Mouse (Mus musculus) left cerebral cortex, postnatal 14 days (tissue): ENCODE data around the gene Gse1. TPM values are rescaled to one million over a fixed set of nuclear protein-coding genes. Genes with fewer than 3 reads are reported as not detected.

Experiments used
- DNase-seq, 2 experiments: peaks; one replicate each; pipeline ENCODE4 v3.0.0; 2021 to 2022; ENCODE audit warnings: low spot score in 2 of 2, mixed read lengths in 1 of 2
- intact Hi-C: fragments of 180-260 bp; cut with DNase I; formaldehyde crosslinking; loops from one replicate; pipeline ENCODE4 v1.15.1; 2025
- total RNA-seq, 2 experiments: library from RNA; stranded (reverse); gene quantifications; 2 replicates each; pipeline ENCODE4 v1.2.3; 2021

The Gse1 gene
- total RNA-seq, 2 experiments from 2014 or later, result 49.0 to 57.3 TPM

DNA sequence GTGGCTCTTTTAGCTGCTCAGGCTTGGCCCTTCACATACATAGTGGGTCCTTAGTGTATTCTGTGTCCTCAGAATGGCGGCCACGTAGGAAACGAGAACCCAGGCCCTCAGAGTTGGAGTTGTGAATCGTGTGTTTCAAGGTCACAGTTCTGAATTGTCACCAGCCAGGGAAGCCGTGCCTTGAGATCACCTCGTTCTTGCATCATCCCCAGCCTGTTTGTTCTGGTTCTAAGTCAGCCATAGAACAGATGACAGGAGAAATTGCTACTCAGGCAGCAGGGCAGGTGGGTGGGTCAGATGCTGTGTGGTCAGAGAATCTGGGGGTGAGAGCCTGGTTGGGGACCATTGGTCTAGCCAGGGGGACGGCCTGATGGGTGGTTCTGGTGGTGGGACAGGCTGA, 60.9 kb downstream of the Gse1 start:
- intact Hi-C loops, result loop anchor here (5.0 kb wide), 2 partner anchors 248 to 308 kb away; no protein-coding TSS in a partner anchor
- DNase-seq, result no peak

DNA sequence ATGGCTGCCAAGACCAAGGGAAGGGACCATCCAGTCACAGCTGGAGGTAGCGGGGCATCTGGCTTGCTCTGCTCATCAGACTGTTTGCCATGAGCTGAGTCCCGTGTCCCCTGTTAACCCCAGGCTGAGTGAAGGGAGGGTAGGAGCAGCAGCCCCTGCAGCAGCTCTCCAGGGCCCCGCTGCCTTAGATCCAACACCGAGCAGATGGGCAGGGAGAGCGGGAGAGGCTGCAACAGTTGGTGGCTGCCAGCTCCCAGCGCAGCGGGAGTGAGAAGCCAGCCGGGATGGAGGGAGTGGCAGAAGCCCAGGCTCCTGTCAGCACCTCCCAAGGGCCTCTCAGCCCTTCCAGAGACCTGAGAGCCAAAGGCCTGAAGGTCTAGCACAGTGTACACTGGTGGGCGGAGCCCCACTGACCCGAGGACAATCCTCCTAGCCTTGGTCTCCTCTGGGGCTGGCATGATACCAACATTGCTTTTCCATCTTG, 61.5 kb downstream of the Gse1 start:
- intact Hi-C loops, result loop anchor here (5.0 kb wide), 3 partner anchors 198 to 308 kb away; no protein-coding TSS in a partner anchor

DNA sequence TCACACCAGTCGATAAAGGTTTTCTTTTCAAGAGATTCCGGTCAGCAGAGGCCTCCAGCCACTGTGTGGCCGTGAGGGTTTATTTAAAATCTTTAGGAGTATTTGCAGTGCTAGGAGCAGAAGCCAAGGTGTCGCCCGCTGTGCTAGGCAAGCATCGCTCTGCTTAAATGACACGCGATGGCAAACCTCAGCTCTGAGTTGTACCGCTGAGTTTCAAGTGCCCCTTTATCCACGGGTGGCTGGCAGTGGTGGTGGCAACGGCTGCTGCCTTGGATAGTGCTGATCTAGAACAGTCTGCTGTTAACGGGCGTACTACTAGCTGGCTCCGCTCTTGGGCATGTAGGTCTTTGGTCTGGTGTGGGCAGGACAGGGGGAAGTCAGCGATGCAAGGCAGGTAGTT, 62.4 kb downstream of the Gse1 start:
- intact Hi-C loops, result loop anchor here (5.0 kb wide), 1 partner anchor 197 kb away; no protein-coding TSS in a partner anchor
- no peak for DNase-seq

More for the DNA sequence above, 61.5 kb downstream of the Gse1 start:
- peak; percentile 68 to 80 for DNase-seq

DNA sequence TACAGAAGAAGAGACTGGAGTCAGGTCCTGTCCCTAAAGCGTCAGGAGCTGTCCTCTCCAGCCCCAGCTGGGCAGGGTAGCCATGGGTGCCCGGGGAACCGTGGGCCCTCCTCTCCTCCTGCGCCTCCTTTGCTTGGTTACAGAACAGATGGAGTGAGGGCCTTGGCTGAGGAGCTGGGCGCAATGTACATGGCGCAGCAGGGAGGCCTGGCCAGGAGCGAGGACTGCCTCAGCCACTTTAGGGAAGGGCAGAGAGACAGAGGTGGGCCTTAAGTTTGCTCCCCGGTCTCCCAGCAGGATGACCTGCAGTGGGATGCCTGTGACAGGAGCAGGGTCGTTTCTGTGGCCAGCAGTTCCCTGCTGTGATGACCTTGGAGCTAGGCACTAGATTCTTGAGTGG, 63.4 kb downstream of the Gse1 start:
- no peak for DNase-seq
- intact Hi-C loops, result loop anchor here (5.0 kb wide), 1 partner anchor 196 kb away; no protein-coding TSS in a partner anchor

DNA sequence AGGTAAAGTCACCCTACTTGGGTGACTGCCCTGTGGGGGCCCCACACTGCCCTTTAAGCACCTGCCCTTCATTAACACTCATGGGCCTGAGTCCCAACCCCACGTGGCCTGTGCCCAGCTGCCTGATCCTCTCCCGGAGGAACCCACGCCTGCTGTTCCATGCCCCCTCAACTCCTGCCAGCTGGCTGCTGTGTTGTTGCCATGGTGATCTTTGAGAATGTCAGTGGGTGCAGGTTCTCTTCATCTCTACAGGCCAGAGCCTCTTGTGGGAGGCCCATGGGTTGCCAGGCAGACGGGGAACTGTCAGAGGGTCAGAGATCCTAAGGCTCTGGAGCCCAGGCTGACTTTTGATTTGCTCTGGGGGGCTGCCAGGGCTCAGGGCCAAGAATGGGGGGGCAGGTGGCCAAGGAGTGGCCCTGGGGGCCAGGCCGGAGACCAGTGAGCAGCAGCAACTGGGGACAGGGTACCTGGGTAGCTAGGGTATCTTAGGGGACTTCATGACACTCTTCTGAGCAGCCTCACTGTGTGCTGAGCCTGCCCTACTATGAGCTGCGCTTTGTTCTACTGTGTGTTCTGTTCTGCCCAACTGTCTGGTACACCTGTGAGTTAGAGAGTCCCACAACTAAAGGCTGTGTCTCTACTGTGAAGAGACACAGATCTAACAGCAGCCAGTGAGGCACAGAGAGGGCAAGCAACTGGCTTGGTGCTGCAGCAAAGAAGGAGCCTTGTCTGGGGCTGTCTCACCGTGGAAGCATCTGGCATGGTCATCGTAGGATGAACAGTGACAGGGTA, 64.3 kb downstream of the Gse1 start:
- intact Hi-C loops, result loop anchor here (5.0 kb wide), 1 partner anchor 195 kb away; no protein-coding TSS in a partner anchor
- DNase-seq, result peak; percentile 71 to 93

DNA sequence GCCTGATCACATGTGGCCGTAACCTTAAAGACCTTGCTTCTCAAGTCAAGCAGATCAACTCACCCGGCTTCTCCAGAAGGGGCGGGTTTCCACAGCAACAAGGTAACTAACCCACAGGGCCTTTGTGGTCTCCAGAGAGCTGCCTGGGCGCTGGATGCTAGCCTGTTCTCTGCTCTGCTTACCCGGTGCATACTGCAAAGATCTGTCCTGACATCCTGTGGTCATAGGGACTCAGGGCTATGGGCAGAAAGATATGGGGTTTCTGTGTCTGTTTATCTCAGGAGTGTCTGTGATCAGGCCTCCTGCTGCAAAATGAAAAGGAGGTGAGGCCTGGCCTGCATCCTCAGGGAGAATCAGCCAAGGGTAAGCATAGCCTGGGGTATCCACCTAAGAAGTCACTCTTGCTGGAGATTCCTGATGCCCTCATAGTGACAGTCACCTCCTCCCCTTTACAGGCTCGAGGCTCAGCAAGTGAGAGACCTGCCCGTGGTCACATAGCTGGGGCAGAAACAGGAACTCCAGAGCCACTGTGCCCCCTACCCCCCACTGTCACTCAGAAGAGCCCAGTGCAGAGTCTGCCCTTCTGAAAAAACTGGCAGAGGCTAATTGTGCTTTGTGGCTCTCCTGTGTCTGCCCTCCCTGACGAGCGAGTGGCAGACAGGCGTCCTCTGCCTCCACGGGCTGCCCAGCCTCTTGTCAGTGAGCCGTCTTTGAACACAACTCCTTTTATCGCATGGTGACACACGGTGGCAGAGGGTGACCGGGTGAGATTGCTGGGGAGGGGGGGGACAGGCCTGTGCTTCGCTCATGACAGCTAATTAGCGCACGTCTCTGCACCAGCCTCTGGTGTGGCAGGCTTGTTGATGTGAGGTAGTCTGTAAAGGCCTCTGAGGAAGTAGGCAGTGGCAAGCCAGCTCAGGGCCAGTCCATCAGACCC, 65.4 kb downstream of the Gse1 start:
- DNase-seq, result no peak
- intact Hi-C loops, result loop anchor here (5.0 kb wide), 1 partner anchor 194 kb away; no protein-coding TSS in a partner anchor

DNA sequence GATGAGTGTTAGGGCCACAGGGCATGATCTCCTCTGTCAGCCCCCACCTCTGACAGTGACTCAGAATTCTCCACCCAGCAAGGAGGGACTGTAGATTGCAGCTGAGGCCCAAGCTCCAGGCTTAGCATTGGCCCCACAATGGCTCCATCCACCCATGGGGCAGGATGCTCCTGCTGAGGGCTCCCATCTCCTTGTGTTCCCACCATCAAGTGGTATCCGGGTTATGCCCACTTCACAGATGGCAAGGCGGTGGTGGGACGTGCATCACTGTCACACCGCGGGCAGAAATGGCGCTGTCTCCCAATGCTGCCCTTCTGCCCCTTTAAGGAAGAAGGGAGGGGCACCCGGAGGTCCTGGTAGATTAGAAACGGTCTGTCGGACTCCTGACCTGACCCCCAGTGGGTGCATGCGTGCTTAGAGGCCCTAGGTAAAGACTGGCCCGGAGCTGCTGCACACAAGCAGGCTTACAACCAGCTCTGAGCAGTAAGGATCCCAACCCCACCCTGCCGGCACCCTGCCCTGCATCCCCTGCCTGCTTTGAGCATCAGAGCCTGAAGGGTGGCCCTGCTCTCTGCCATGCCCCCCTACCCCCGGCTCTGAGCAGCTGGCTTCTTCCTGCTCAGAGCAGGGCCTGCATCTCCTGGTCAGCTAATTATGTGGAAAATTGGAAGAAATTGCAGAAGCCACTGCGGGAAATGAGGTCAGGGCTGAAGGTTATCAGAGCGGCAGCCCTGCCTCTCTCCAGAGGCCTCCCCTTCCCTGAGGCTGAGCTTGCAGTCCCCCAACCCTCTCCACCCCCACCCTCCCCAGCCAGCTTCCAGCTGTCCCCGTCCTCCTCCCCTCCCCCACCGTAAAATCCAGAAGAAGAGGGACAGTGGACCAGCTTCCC, 67.0 kb downstream of the Gse1 start:
- intact Hi-C loops, result loop anchor here (5.0 kb wide), 1 partner anchor 192 kb away; no protein-coding TSS in a partner anchor
- no peak for DNase-seq

DNA sequence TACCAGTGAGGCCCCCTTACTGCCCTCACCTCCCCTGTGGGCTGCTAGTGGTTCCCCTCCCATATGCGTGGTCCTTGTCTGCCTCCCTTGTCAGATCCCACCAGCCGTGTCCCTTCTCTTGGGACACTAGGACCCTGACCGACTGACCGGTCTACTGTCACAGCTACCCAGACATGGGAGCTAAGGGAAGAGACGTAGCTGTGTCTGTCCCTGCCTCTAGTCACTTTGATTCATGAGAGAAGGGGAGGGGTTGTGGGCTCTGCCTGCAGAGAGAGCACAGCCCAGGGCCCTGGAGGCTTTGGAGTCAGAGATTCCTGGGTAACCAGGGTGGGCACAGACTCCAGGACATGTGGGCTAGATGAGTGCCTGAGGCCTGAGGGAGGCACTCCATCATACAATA, 68.7 kb downstream of the Gse1 start:
- DNase-seq, result no peak
- intact Hi-C loops, result no loop called here

DNA sequence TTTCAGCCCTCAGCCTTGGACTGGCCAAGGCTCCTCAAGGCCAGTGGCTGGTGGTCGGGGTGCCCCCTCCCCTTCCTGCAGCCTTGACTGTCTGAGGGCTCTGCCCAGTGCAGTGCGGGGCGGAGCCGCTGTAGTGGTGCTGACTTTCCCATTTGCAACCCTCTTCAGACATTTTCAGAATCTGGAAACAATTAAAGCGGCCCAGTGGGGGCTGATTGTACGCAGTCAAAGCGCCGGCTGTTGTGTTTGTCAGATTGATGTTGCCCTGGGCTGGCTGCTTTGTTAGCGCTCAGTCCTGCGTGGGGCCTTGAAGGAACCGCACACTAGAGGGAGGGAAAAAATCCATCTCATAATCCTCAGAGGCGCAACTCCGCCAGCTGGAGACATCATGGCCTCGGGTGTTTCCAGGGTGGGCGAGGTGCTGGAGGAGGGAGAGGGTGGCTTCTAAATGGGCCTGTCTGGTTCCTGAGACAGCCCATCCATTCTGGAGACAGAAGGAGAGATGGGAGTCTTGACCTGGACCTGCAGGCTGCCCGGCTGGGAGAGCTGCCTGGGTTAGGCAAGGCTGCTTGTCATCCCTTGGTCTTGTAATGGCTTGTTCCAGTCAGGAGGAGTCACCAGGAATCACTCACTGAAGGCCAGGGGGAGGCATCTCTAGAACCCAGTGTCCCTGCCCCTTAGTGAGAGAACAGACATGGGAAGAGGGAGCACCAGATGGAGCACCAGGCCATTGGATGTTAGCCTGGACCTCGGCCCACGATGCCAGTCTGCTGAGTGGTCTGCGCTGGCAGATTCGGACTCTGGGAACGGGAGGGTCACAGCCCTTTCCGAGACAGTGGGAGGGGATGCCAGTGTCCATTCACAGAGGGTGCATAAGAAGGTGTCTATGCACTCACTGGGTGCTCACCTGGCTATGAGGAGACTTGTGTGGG, 70.6 kb downstream of the Gse1 start:
- DNase-seq, result no peak
- intact Hi-C loops, result no loop called here

DNA sequence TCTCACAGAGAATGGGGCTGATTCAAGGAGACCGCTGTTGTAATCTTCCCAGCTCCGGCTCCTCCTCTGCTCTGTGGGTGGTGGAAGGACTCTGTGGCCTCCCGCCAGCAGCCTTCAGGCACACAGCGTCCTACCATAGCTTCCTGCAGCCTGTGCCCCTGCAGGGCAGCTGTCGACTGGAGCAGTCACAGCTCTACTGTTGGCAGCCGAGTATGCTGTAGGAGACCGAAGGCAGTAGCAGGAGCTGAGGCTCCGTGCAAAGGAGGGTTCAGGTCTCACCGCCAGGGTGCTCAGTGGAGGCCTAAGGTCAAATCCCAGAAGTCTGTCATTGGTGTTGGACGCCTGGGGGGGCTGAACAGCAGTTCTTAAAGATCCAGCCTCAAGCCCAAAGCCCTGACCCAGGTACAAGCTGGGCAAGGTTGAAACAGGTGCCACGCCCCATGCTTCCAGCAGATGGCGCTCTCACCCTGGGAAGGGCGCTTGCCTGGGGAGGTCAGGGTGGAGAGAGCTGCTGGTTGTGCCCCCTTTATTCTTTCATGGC, 72.4 kb downstream of the Gse1 start:
- intact Hi-C loops, result no loop called here
- DNase-seq, result peak; percentile 67 to 84

DNA sequence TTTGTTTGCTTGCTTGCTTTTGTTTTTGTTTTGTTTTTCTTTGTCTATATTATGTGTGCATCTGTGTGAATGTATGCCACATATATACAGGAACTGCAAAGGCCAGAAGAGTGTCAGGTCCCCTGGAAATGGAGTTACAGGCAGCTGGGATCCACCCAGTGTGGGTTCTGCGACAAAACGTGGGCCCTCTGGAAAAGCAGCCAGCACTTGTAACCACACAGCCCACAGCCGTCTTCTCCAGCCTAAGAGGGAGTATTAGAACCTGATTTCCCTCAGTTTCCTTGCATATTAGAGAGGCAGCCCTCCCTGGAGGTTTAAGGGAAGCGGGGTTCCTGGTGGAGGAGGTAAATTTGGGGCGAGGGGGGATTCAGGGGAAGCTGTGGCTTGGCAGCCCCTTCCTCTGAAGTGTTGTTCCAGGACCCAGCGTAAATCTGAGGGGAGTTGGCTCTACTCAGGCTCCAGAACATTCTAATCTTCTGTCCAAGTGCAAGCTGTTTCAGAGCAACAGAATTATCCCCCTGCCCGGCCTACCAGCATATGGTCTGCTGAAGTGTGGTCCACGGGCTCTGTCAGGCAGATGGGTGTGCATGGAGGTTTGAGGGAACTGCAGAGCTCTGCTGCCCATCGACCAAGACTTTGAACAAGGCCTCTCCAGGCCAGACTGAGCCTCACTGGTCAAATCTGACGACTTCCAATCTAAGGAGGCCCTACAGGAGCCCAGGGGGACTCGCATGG, 74.9 kb downstream of the Gse1 start:
- intact Hi-C loops, result no loop called here
- no peak for DNase-seq

DNA sequence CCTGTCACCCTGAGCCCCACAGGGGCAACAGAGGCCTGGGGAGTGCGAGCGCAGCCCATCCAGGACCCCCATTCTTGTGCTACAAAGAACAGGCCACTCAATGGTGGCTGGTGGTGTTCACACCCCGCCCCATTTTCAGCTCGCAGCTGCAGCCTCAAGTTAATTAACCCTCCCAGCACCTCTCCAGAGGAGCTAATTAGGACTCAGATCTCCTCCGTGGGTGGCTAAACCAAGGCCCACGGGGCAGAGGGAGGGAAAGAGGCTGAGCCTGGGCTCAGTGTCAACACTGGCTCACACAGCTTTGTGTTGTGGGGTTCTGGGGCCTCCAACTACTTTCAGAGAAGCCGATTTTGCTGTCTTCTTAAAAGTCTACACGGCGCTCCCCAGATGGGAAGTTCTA, 75.8 kb downstream of the Gse1 start:
- intact Hi-C loops, result no loop called here

DNA sequence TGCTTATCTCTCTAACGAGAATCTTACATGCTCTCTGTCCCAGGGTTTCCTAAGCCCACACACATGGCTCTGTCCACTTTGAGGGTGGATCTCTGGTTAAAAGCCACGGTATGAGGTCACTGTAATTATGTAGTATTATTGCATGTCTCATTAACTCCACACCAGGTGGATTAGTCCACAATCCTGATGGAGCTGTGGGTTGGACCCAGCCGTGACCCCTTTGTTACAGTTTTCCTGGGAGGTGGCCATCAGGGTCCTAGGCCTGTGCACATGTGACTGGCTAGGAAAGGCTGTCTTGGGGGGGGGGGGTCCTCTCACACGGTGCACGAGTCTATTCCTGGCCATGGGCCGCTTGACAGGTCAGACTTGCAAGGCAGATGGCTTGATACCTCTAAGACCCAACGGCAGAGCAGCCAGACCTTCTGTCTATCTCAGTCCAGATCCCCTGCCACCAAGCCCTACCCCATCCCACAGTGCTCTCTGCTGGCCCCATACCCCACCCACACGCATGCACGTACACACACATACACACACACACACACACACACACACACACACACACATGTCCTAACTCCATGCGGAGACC, 77.6 kb downstream of the Gse1 start:
- intact Hi-C loops, result no loop called here
- DNase-seq, result no peak

More for the DNA sequence above, 75.8 kb downstream of the Gse1 start:
- no peak for DNase-seq

DNA sequence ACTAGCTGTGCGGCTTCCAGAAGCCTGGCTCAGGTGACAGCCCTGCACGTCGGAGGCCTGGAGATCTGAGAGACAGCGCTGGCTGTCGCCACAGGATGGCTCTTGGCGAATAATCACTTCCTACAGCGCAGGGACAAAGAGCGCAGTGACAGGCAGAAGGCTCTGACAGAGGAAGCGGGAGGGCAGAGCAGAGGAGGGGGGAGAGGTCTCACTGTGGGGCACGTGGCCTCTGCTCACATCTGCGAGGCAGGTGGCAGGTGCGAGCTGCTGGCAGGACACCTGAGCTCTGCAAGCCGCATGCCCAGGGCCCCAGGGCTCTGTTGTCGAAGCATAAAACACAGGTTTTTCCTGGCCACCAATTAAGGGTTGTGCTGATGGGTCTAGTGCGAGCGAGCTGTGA, 78.8 kb downstream of the Gse1 start:
- DNase-seq, result no peak
- intact Hi-C loops, result no loop called here

DNA sequence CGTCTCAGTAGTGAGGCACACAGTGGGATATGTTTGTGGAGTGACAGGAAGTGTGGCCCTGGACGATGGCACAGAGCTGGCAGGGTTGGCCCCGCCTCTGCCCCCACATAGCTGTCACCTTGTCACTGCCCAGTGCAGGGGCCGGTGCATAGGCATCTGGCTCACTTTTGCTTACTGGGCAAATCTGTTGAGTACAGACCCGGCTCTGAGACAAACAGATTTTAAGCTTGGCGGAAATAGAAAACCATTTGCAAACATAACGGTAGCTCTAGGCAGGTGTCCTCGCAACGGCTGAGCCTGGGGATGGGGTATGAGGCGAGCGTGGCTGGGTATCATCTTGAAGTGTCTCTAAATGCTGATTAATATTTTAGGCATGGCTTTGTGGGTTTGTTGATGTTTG, 79.3 kb downstream of the Gse1 start:
- intact Hi-C loops, result no loop called here
- no peak for DNase-seq

DNA sequence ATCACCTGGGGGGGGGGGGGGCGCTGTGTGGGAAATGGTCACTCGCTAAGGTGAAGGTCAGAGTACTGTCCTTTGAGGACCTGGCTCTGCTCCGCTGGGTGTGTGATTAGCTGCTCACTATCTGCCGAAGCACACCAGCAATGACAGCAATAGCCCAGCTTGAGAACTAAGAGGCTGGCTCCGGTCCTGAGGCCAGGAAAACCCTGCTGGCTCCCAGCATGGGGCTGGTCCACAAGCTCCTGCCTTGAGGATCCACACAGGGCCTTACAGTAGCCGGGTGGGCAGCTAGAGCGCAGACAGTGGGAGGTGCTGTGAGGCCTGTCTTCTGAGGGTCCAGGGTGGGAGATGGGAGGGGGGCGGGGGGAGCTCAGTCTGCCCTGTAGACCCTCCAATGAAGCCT, 79.9 kb downstream of the Gse1 start:
- intact Hi-C loops, result no loop called here
- DNase-seq, result no peak

DNA sequence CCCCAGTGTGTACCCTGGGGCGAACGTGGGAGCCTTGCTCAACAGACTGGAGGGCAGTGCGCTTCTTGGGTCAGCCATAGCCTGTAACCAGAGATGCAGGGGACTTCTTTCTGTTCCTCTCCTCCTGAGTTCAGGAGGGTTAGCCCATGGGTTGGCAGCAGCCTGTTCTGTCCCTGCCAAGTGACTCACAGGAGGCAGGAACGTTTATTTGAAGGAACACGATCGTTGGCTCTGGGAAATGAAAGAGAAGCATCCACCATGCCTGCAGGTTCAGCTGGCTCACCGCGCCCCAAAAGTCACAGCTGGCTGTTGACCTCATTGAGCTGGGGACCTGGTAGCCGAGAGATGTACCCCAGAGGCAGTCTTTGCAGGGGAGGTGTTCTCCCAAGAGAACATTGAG, 80.3 kb downstream of the Gse1 start:
- no peak for DNase-seq
- intact Hi-C loops, result no loop called here
